Mouse (Mus musculus) MEL (cell line): ENCODE measurements around the gene Tcf21.

Experiments
- CTCF ChIP-seq, 3 experiments: IDR thresholded peaks in 2 of 3; conservative IDR thresholded peaks in 1 of 3; 2 replicates each; pipeline ENCODE4 v1.5.1; 2011 to 2012; ENCODE audit warnings: low read length in 3 of 3, low read depth in 2 of 3, mild to moderate bottlenecking in 2 of 3, improper control_type of control experiment in 1 of 3, inconsistent platforms in 1 of 3, mixed read lengths in 1 of 3, moderate library complexity in 1 of 3; ENCODE audit not compliant: control insufficient read depth in 1 of 3, insufficient read depth in 1 of 3, poor library complexity in 1 of 3, severe bottlenecking in 1 of 3
- EP300 ChIP-seq, 2 experiments: IDR thresholded peaks; 2 replicates each; pipeline ENCODE4 v1.6.1; 2011; ENCODE audit warnings: improper control_type of control experiment in 2 of 2, low read length in 2 of 2, low read depth in 1 of 2, mild to moderate bottlenecking in 1 of 2
- NELFE ChIP-seq: IDR thresholded peaks from 2 replicates; pipeline ENCODE4 v1.6.1; 2011; ENCODE audit warnings: low read depth, low read length, improper control_type of control experiment
- POLR2A ChIP-seq, 2 experiments: IDR thresholded peaks; 2 replicates each; pipeline ENCODE4 v1.6.1; 2011 to 2012; ENCODE audit warnings: low read length in 2 of 2, mild to moderate bottlenecking in 2 of 2, control low read depth in 1 of 2, improper control_type of control experiment in 1 of 2, low read depth in 1 of 2, moderate library complexity in 1 of 2; ENCODE audit not compliant: control insufficient read depth in 1 of 2, insufficient read depth in 1 of 2, poor library complexity in 1 of 2
- RAD21 ChIP-seq: IDR thresholded peaks from 2 replicates; pipeline ENCODE4 v1.6.1; 2011; ENCODE audit warnings: mild to moderate bottlenecking, low read depth, low read length, improper control_type of control experiment

DNA sequence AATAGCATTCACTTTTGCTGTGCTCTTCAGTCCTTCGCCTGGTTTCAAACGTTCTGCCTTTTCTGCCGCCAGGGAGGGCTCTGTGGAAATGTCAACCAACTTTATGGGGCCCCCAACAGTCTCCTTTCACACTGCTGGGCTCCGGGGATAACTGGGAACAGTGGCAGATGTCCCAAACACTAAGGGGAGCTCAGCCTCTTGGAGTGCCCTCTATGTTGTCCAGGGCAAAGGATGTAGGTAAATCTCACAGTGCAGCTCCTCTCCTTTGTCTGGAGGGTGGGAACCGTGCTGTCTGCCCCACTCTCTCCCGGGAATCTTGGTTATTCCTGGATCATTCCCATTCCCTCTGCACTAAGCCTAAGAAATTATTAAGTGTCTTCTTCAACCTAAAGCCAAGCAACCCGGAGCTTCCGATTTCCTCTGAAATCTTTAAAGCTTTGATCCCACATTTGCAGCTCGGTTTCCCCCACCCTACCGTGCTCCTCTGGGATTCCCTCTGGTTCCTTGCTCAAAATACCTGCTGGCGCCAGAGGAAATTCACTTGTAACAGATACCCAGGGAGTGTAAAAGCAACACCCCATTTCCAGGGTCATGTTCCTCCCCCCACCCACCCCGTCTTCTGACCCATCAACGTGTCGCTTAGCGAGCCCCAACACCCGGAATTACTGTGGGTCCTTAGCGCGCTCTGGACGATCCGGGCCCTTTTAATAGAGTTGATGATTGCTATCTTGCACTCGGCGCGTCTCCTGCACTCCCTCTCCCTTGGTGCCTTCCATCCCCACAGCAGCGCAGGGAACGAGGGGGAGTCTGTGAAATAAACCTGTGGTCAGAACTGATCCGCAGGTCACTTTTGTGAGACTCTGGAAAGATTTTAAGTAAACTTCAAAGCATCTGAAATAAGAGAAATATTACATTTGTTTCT lies 23.7 kb upstream of the Tcf21 start:
- TF ChIP-seq CTCF (IDR thresholded peaks at IDR 0.05 in 2 of 3, conservative IDR thresholded peaks at IDR 0.05 in 1 of 3; ENCODE audit: control insufficient read depth in 1 of 3, insufficient read depth in 1 of 3, low read depth in 2 of 3, low read length in 3 of 3, poor library complexity in 1 of 3, severe bottlenecking in 1 of 3) (no peak), RAD21 (no peak), EP300 (IDR thresholded peaks at IDR 0.05; ENCODE audit: low read depth in 1 of 2, low read length in 2 of 2) (no peak), NELFE (no peak), POLR2A (IDR thresholded peaks at IDR 0.05; ENCODE audit: control insufficient read depth in 1 of 2, insufficient read depth in 1 of 2, low read depth in 1 of 2, low read length in 2 of 2, poor library complexity in 1 of 2) (no peak)
